Mouse (Mus musculus) megakaryocyte, embryonic 14.5 days (primary cell): Measurements from ENCODE around the gene Tcl1b4.

Source experiments
- FLI1 ChIP-seq: IDR thresholded peaks from 2 replicates; pipeline ENCODE4 v1.6.1; 2012; ENCODE audit warnings: low read length, inconsistent platforms, mixed read lengths
- GATA1 ChIP-seq: IDR thresholded peaks from 3 replicates; pipeline ENCODE4 v1.6.1; 2012; ENCODE audit warnings: mixed read lengths, low read length, inconsistent platforms, borderline replicate concordance

DNA sequence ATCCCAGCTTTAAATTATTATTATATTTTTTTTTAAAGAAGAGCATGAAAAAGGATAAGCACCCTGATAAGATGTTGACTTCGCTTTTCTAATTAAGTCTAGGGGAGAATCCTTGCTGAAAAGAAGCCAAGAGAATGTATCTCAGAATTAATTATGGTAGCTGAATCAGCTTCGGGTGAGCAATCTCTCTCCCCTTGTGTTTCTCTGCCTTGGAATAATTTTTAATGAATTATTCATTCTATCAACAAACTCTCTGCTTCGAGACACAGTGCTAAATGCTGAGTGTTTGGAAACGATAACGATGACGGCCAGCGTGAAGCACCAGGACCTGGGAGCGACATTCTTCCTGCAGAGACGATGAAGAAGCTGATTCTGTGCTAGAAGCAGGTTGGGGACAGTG is 37.3 kb downstream of the Tcl1b4 start:
- TF ChIP-seq GATA1, result no peak
- no peak for TF ChIP-seq FLI1
